Mouse (Mus musculus) layer of hippocampus, adult 8-10 months (tissue): ENCODE measurements around the gene Tsc22d2. TPM values are rescaled to one million over a fixed set of nuclear protein-coding genes. Genes with fewer than 3 reads are reported as not detected.

Experiments used
- DNase-seq, 2 experiments: peaks; one replicate each; pipeline ENCODE4 v3.0.0; 2022; ENCODE audit warnings: low spot score in 2 of 2
- total RNA-seq, 4 experiments: library from RNA; stranded (reverse); gene quantifications; 2 replicates each; pipeline ENCODE4 v1.2.4; 2022

The Tsc22d2 gene
- 10 to 100 TPM; 38.3 to 39.8 (median 39.0) TPM for total RNA-seq

DNA sequence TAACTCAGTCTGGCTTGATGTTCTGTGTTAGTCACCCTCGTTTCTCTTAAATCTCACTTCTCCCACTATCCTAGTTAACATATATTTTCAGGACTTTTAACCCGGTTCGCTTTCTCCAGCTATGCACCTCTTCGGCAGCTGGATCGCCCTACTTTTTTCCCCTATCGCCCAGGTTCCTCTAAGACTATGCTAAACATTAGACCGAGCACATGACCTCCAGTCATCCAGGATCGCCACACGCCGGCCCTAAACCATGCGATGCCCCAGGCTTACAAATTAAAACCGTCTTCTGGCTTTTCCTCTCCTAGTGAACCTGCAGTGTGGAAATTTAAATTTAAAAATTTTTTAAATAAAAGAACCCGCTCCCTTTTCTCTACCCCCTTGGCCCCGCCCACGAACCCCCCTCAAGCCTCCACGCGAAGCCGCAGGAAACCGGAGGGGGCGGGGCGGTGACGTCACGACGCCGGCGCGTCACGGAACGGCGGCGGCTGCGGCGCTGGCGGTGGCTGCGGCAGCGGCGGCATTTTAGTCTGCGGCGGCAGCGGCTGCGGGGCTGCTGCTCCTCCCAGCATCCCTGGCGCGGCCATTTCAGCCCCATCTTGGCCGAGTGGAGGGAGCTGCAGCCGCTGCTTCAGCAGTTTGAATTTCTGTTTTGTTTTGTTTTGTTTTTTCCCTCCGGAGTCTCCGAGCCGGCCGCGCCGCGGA lies at the start of gene Tsc22d2:
Gene Tsc22d2 (plus strand): TSS at position 482 of the 705 bp plus-strand sequence.
- DNase-seq: peak; percentile 87 to 97

GRCm38 (mm10) chr3:58366756-58367155 lies 47.8 kb upstream of the Tsc22d2 start:
- no peak for DNase-seq

DNA sequence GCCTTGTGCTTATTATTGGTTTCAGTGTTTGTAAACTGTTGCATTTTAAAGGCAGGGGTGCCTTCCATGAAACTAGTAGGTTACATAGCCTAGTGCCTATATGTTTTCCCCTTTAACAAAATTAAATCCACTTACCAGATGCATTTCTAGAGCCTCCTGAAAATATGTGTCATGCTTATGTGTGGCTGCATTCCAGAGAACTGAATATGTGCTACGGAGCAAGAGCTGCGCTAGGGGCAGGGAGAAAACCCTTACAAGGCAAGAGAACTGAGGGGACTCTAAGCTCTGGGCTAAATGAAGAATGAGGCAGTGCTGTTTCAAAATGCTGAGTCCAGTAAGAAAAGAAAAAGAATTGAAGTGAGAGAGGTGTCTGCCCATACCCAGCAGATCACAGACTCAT lies 43.7 kb upstream of the Tsc22d2 start:
- no peak for DNase-seq

DNA sequence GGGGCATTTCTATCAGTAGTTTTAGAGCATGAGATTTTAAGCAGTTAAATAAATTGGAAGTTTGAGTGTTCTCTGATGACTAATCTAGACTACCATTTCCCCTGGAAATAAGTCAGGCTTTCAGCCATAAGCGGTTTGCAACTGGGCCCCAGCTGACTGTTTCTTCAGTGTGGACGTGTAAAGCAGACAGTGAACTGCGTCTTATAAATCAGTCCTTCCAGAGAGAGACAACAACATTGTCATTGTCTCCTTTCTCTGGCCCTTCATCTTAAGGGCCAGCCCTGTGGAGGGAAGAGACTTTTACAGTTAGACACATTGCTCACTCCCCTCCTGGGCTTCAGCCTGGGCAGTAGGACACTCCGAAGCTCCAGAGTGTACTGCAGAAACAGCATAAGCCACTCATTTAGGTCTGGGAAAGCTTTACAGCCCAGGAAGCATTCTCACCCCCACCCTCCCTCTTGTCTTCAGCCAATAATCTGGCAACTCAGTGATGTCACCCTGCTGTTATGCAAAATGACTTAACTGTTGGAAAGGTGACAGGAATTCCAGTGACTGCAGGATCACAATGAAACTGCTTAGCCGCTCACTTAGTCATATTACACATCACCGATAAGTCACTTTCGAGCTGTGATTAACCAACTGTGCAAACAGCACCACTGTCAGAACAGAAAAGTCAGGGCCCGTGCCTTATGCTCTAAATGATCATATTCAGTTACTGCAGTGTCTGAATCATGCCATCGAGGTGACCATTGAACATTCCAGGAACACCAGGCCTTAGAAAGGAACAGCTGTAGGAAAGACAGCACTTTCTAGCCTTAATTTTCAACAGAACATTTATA lies 42.2 kb upstream of the Tsc22d2 start:
- DNase-seq: peak; percentile 18 to 33

DNA sequence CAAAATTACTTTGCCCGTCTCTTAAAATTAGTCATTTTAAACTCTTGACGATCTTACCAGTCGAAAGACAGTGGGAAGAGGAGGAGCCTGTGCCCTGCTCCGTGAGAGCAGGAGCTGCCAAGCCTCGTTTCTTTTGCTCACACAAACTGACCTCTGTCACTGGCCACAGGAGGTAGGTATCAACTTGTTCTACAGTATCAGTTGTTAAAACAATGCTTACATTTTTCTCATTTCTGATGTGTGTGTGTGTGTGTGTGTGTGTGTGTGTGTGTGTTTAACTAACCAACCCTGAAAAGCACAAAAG lies 41.7 kb upstream of the Tsc22d2 start:
- no peak for DNase-seq

GRCm38 (mm10) chr3:58374281-58374680 lies 40.2 kb upstream of the Tsc22d2 start:
- no peak for DNase-seq

DNA sequence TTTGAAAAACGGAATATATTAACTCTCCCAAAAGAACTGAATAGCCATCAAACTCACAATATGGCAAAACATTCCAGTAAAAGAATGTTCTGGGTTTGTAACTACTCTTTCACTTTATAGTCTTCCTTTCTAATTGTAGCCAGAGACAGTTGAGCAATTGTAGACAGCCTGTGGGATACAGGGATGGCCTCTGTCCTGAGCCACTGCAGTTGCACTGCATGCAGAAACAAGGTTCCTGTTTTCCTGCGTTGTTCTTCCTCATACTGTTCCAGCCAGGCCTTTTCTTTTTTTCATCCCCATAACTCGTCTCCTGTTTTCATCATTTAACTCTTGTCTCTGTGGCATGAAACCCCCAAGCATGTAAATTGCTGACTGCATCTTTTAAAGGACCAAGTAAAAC lies 37.8 kb upstream of the Tsc22d2 start:
- DNase-seq: no peak

GRCm38 (mm10) chr3:58377589-58378134 lies 36.9 kb upstream of the Tsc22d2 start:
- no peak for DNase-seq

DNA sequence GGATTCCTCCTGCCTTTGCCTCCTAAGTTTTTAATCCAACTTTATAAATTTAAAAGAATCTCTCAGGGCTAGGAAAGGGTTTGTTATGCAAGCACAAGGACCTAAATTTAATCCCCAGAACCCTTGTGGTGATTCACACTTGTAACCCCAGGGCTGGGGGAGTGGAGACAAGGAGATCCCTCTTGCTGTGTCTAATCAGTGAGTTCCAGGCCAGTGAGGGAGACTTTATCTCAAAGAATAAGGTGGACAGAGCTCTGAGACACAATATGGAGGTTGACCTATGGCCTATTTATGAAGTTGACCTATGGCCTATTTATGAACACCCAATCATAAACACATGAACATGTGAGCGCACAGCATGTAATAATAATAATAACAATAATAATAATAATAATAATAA lies 31.8 kb upstream of the Tsc22d2 start:
- no peak for DNase-seq

DNA sequence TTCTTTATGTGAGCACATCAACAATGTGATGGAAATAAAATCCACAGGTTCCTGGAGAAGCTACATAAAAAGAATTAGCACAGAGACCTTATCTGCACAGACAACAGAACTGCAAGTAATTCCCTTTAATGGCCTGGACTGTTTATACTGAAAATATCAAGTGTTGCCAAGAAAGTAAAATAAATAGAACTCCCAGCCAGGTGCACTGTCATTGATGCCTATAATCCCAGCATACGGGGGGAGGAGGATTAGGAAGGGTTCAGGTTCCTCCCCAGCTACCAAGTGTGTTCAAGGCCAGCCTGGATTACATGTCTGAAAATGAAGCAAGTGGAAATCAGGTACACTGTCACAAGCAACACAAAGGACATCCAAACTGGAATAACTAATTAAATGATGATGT lies 29.5 kb upstream of the Tsc22d2 start:
- no peak for DNase-seq

DNA sequence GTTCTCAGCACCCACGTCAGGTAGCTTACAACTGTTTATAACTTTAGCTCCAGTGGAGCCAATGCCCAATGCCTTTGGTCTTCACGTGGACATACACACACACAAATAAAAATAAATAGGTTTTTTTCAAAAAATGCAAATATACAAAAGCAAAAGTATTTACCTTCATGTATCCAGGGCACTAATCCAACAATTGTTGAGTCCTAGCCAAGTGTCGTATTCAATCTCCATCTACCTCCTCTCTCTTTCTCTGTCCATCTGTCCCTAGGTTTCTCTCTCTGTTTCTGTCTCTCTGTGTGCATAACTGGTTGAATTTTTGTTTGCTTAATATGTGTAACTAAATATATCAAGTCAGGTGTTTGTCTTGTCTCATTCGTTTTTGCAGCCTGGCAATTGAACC lies 25.8 kb upstream of the Tsc22d2 start:
- no peak for DNase-seq

DNA sequence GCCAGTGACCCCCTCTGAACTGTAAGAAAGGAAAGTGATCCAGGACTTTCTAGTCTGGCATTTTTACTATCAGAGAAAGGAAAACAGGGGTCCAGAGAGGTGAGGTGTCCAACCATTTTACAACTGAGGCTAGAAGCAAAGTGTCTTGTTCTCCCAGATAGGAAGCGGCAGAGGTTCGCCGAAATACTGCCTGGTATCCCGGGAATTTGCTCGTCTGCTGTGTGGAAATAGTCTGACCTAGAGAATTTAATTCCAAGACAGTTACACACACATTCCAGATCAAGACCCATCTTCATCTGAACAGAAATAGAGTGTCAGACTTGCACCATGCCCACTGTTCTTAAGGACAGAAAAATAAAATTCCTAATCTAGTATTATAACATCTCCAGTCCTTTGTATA lies 16.0 kb upstream of the Tsc22d2 start:
- DNase-seq: no peak

DNA sequence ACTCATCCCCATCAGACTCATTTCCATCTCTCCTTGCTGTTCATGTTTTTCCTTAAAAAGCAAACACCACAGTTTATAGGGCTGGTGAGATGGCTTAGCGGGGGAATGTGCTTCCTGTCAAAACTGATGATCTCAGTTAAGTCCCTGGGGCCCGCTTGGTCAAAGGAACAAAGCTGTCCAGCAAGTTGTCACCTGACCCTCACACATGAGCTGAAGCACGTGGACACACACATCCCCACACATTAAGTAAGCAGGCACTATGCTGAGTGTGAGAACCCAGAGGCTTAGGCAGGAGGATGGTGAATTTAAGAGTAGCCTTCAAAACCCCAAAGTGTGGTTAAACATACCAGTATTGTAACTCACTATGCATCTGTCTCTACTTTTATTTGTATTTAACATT lies 14.6 kb upstream of the Tsc22d2 start:
- no peak for DNase-seq

DNA sequence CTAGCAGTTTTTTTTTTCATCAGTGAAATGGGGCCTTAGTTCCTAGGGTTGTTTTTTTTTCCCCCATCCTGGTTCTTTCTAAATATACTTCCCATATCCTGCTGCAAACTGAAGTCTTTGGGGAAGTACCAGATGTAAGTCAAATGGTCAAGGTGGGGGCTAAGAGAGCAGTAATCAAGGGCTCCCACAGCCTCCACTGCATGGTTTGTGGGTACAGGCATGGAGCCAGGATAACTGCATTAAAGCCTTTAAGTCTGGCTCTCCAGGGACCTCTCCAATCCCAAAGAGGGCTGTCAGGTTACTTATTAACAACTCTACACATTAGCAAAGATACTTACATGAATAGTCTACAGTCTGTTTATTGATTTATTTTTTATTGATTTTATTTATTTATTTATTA lies 2.8 kb upstream of the Tsc22d2 start:
- DNase-seq: no peak

DNA sequence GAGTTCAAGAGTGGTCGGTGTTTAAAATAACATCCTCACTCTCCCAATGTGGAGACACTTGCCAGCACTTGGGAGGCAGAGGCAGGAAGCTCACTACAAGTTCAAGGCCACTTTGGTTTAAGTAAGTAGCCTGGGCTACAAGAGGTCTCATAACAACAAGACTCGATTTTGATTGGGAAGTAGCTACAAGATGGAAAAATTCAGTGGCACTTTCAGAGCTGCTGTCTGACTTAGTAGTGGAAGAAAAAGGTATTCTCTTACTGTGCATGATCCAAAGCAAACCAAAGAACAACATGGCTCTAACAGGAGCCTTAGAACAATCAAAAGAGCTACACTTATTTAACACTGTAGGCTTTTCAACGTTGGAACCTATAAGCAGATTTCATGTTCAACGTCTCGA lies 844 bp upstream of the Tsc22d2 start:
- no peak for DNase-seq

DNA sequence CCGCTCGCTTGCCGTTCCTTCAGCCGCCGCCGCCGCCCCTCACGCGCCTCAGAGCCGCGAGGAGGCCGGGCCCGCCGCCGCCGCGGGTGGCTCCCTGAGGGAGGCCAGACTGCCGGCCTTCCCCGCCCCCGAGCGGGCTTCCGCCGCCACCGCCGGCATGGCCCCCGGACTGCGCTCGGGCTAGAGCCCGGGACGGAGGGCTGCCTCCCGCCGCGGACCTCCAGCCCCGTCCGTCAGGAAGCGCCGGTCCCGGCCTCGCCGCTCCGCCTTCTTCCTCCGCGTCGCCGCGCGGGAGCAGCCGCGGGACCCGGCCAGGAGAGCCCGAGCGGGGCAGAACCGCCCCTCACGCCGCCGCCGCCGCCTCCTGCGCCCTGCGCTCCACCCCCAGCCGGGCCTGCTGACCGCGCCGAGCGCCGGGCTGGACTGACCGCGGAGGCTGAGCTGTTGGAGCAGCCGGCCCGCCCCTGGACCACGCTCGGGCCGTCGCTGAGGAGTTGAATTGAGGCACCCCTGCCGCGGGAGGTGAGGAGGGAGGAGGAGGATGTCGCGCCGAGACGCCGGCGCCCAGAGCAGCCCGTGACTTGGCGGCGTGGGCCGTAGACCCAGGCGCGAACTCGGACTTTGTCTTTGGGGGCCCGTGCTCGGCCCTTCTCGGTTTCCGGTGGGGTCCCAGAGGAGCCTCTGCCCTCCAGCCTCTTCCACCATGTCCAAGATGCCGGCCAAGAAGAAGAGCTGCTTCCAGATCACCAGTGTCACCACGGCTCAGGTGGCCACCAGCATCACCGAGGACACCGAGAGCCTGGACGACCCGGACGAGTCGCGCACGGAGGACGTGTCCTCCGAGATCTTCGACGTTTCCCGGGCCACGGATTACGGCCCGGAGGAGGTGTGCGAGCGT lies 720 bp downstream of the Tsc22d2 start:
- DNase-seq: peak; percentile 43 to 53

DNA sequence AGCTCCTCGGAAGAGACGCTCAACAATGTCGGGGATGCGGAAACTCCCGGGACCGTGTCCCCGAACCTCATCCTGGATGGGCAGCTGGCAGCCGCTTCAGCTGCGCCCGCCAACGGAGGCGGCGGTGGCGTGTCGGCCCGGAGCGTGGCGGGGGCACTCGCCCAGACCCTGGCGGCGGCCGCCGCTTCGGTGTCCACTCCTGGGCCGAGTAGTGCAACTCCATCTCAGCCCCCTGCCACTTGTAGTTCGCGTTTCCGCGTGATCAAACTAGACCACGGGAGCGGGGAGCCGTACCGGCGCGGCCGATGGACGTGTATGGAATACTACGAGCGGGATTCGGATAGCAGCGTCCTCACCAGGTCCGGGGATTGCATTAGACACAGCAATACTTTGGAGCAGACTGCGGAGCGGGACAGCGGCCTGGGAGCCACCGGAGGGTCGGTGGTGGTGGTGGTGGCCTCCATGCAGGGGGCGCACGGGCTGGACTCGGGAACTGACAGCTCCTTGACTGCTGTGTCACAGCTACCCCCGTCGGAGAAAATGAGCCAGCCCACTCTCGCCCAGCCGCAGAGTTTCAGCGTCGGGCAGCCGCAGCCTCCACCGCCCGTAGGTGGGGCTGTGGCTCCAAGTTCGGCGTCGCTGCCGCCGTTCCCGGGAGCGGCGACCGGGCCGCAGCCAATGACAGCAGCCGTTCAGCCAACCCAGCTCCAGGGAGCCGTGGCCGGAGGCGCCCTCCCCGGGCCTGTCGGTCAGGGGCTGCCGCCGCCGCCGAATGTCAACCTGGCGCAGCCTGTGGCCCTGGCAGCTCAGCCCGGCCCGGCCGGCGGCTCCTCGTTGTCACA lies 1.6 kb downstream of the Tsc22d2 start:
- peak; percentile 66 to 75 for DNase-seq

DNA sequence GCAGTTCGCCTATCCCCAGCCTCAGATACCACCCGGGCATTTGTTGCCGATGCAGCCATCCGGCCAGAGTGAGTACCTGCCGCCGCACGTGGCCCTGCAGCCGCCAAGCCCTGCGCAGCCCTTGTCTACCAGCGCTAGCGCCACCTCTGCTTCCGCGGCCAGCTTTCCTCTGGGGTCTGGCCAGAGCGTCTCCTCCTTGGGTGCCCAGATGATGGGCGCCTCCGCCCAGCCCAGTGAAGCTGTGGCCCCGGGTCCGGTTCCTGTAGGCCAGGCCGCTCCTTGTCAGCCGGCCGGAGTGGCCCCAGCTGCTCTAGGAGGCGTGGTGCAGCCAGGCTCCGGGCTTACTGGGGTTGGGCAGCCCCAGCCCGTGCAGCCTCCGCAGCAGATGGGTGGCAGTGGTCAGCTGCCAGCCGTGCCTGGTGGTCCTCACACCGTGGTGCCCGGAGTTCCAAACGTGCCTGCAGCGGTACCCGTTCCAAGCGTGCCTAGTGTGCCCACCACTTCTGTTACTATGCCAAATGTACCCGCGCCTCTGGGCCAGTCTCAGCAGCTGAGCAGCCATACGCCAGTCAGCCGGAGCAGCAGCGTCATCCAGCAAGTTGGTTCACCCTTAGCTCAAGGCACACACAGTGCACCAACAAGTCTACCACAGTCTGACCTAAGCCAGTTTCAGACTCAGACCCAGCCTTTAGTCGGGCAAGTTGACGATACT lies 2.4 kb downstream of the Tsc22d2 start:
- DNase-seq: peak; percentile 41 to 47

DNA sequence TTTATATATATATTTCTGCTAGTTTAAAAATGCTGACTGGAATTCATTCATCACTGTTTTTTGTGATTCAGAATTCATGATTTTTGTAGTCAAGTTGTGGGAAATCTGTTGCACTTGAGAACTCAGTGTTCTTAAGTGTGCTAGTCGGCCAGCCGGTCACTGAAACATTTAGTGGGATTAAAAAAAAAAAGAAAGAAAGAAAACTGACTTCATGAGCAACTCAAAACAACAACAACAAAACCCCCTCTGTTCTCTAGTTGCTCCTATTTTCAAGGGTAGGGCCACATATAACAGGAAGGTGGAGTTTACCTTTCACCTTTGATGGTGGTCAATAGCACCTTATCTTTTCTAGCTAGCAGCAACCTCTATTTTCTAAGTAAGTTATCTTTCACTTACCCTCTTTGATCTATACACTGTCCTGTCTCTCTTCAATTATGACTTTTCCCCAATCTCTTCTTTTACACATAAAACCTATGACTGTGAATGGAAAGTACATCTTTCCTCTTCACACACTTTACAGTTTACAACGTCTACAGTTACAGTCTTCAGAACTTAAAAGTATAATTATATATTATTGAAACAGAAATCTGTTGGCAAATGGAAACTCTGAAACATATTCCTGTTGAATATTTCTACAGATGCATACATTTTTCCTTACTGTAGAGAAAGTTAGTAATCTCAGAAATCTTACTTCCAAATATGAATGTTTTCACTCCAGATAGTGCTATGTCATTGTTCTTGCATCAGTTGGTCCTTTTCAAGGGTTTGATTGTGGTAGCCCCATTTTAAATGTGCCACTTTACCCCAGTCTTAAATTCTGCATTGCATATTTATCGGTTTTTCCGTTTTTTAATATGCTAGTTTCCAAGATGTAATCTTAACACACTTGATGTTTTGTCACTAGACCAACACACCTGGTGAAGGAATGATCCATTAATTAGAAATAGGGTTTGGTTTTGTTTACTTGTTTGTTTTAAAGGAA lies 4.5 kb downstream of the Tsc22d2 start:
- no peak for DNase-seq
